ENCODE assay signal across 16 mouse cellular contexts in genomic region chr11:121392405-121392804, GRCm38 (mm10). TPM values are rescaled to one million over a fixed set of nuclear protein-coding genes. Genes with fewer than 3 reads are reported as not detected.
"Had no signal": no experiment of that assay in that cellular context is flagged by ENCODE, and none has a peak within 500 bp of the region (broad histone marks: within the 10 kb centered on the region; RNA-seq: fewer than 3 reads in every experiment).

No protein-coding gene starts in this region.

- H3K4me2 ChIP-seq: neural tube, embryonic 15.5 days; stomach, embryonic 15.5 days had no signal

- H3K36me3 ChIP-seq: neural tube, embryonic 15.5 days; stomach, embryonic 15.5 days had no signal

- H3K27ac ChIP-seq: neural tube, embryonic 15.5 days; stomach, embryonic 15.5 days; stomach, postnatal 0 days had no signal

- H3K9me3 ChIP-seq: neural tube, embryonic 15.5 days; stomach, embryonic 15.5 days had no signal

- DNase-seq: retina, postnatal 1 day; right cerebral cortex, adult 18-20 months; right cerebral cortex, postnatal 14 days; right cerebral cortex, postnatal 25 days; right cerebral cortex, postnatal 4 days; spleen, adult 18-20 months; thymus, adult 18-20 months; thymus, adult 2 months; thymus, postnatal 14 days; thymus, postnatal 25 days; thymus, postnatal 36 days; thymus, postnatal 4 days had no signal

- H3K4me3 ChIP-seq: neural tube, embryonic 15.5 days; stomach, embryonic 15.5 days had no signal

- H3K27me3 ChIP-seq: neural tube, embryonic 15.5 days; stomach, embryonic 15.5 days had no signal

- H3K9ac ChIP-seq: neural tube, embryonic 15.5 days; stomach, embryonic 15.5 days had no signal

RNA-seq across cellular contexts. Expression of gene Rab40b, which starts 4.4 kb away (rescaled TPM):
- total RNA-seq: neutrophil, adult 5-6 weeks had no signal

RNA-seq across cellular contexts. Expression of gene Fn3k, which starts 42.3 kb away (rescaled TPM):
- total RNA-seq: neutrophil, adult 5-6 weeks had no signal
